Mouse (Mus musculus): ENCODE measurements around the gene Ldlrap1. TPM values are rescaled to one million over a fixed set of nuclear protein-coding genes. Genes with fewer than 3 reads are reported as not detected.

The Ldlrap1 gene
- total and polyA plus RNA-seq, 3 experiments, result 1.4 to 3.7 (median 2.2) TPM

DNA sequence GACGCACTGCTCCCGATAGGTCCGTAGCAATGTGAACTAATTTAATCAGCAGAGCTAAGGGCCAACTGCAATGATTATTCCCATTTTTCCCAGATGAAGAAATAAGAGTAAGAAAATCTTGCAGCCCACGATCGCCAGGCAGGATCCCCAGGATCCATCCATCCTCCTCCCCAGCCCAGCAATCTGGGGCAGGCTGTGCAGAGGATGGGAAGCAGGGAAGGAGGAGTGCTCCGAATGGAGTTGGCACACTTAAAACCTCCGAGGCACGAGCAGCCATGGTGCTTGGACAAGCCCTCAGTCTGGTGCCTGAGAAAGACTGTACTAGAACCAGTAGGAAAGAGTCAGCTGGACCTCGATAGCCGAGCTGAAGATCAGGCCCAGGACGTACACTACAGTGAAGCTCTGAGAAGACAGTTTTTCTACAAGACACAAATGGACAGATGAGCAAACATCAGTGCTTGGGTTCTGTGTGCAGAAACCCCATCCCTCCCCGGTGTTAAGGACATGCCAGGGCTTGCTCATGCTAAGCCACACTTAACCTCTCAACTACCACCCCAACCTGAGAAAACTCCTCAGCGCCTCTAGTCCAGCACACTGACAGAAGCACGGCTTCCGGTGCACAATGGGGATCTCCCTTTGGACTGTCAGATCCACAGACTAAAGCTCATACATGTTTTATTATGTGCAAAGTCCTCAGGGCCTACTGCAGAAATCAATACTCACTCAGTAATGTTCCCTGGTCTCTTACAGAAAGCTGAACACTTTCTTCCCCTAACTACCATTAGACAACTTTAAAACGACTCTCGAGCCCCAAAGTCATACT, 45.8 kb upstream of the Ldlrap1 start (continued):
- TF ChIP-seq TCF12 (IDR thresholded peaks at IDR 0.05; ENCODE audit: low read depth, low read length), result peak; percentile 47; the same call in 1 of the 2 replicates
- TF ChIP-seq CTCF (conservative IDR thresholded peaks at IDR 0.05 in 1 of 2, IDR thresholded peaks at IDR 0.05 in 1 of 2; ENCODE audit: low read depth in 2 of 2, low read length in 2 of 2), result no peak
- TF ChIP-seq ETS1 (conservative IDR thresholded peaks at IDR 0.05; ENCODE audit: low read depth, low read length), result no peak; the same call in 1 of the 2 replicates
- TF ChIP-seq SMC3 (IDR thresholded peaks at IDR 0.05; ENCODE audit: low read depth, low read length), result no peak
- TF ChIP-seq MEF2A (IDR thresholded peaks at IDR 0.05; ENCODE audit: borderline replicate concordance, low read depth, low read length), result peak; percentile 50; the same call in 1 of the 2 replicates
- no peak for TF ChIP-seq NRF1 (IDR thresholded peaks at IDR 0.05; ENCODE audit: low read depth, low read length)
- no peak for TF ChIP-seq PAX5 (IDR thresholded peaks at IDR 0.05; ENCODE audit: low read length)
- no peak for TF ChIP-seq RCOR1 (conservative IDR thresholded peaks at IDR 0.05; ENCODE audit: low read depth, low read length)
- TF ChIP-seq MYC (IDR thresholded peaks at IDR 0.05; ENCODE audit: low read depth, low read length), result peak; percentile 62; the same call in 1 of the 2 replicates
- TF ChIP-seq UBTF (IDR thresholded peaks at IDR 0.05; ENCODE audit: low read depth, low read length), result no peak
- no peak; the same call in 1 of the 2 replicates for TF ChIP-seq ELF1 (IDR thresholded peaks at IDR 0.05; ENCODE audit: low read depth, low read length)
- TF ChIP-seq E2F4 (IDR thresholded peaks at IDR 0.05; ENCODE audit: insufficient replicate concordance, low read depth, low read length), result no peak
- TF ChIP-seq MXI1 (IDR thresholded peaks at IDR 0.05; ENCODE audit: low read depth, low read length), result peak; percentile 58; the same call in 1 of the 2 replicates
- no peak for TF ChIP-seq JUND (conservative IDR thresholded peaks at IDR 0.05; ENCODE audit: low read depth, low read length)

DNA sequence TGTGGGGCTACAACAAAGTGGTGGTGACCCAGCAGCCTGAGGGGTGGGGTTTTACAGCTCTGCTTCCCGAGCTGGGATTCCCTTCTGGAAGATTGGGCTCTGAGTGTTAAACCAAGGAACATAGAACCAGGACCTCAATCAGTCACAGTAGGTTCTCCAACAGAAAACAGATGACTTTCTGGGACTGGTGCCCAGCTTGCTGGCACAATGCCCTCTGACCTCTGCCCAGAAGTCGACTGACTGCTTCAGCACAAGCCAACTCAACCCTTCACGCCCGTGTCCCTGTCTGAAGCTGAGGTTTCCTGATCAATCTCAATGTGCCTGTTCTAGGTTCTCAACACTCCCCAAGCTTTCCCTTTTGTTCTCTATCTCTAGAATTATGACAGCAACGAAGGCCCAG, 36.9 kb upstream of the Ldlrap1 start:
- Histone ChIP-seq H3K4me3 (replicated peaks in 1 of 3; ENCODE audit: low read depth in 2 of 3, low read length in 2 of 3, poor library complexity in 1 of 3) (no peak overlapping the region), H3K27me3 (replicated peaks) (no peaks in the 10 kb centered on the region), H3K9me3 (replicated peaks; ENCODE audit: low read length) (no peaks in the 10 kb centered on the region), H3K4me2 (ENCODE audit: insufficient read depth, low read depth, poor library complexity, severe bottlenecking) (no peak overlapping the region), H3K36me3 (replicated peaks in 1 of 2; ENCODE audit: control insufficient read depth in 1 of 2, insufficient read depth in 1 of 2, low read length in 1 of 2) (peaks cover 41 to 77% of the 10 kb centered on the region in 2 experiments), H3K4me1 (ENCODE audit: control insufficient read depth in 1 of 2, insufficient read depth in 2 of 2) (no peaks in the 10 kb centered on the region), H3K79me2 (replicated peaks; ENCODE audit: control insufficient read depth, extremely low read depth, insufficient read depth, poor library complexity, severe bottlenecking) (no peaks in the 10 kb centered on the region), H3K9ac (ENCODE audit: insufficient read depth, low read depth) (no peak overlapping the region), H3K27ac (ENCODE audit: insufficient read depth, low read depth) (no peak overlapping the region)
- dilution Hi-C loops (cut with MboI; ENCODE audit: extremely low pct_ligation_motif_present, extremely low pct_unique_long_range_greater_than_20kb, low sequenced_read_pairs) (no loop called here), in situ Hi-C loops (cut with MboI; ENCODE audit: low pct_ligation_motif_present, low pct_unique_long_range_greater_than_20kb, low sequenced_read_pairs) (loop anchor here (10.0 kb wide), 1 partner anchor 70 kb away; no protein-coding TSS in a partner anchor)
- DNase-seq (ENCODE audit: extremely low read depth), result no peak
- no peak for TF ChIP-seq MXI1 (IDR thresholded peaks at IDR 0.05; ENCODE audit: low read depth, low read length)
- TF ChIP-seq NELFE (IDR thresholded peaks at IDR 0.05; ENCODE audit: low read depth, low read length), result no peak
- TF ChIP-seq ELF1 (IDR thresholded peaks at IDR 0.05; ENCODE audit: low read depth, low read length), result no peak
- no peak for TF ChIP-seq UBTF (IDR thresholded peaks at IDR 0.05; ENCODE audit: low read depth, low read length)
- TF ChIP-seq TBP (conservative IDR thresholded peaks at IDR 0.05; ENCODE audit: low read depth, low read length), result no peak
- no peak for TF ChIP-seq MAFK (IDR thresholded peaks at IDR 0.05; ENCODE audit: insufficient replicate concordance, low read length)
- no peak for TF ChIP-seq TCF12 (IDR thresholded peaks at IDR 0.05; ENCODE audit: low read depth, low read length)
- no peak for TF ChIP-seq JUN (IDR thresholded peaks at IDR 0.05; ENCODE audit: insufficient read depth, low read depth, low read length)
- TF ChIP-seq POLR2A (IDR thresholded peaks at IDR 0.05; ENCODE audit: low read depth, low read length), result no peak
- no peak for TF ChIP-seq CHD1 (IDR thresholded peaks at IDR 0.05; ENCODE audit: low read depth, low read length)
- no peak for TF ChIP-seq PAX5 (IDR thresholded peaks at IDR 0.05; ENCODE audit: low read length)

Data from CH12.LX (cell line).